Mouse (Mus musculus) hindbrain, postnatal 0 days (tissue): Measurements from ENCODE around the gene Dtnbp1. TPM values are rescaled to one million over a fixed set of nuclear protein-coding genes. Genes with fewer than 3 reads are reported as not detected.

Experiments used
- ATAC-seq: fragments of 200-750 bp; cut with Nextera tagmentation; 2 replicates; pipeline ENCODE4 v1.8.0; 2017; ENCODE audit warnings: mild to moderate bottlenecking, moderate TSS enrichment, moderate library complexity
- DNase-seq: peaks from one replicate; pipeline ENCODE4 v3.0.0-alpha.2; 2015; ENCODE audit warnings: low spot score
- H3K27ac ChIP-seq: fragments of 300-500 bp; sonication (generic); 2 replicates; pipeline ENCODE4 v1.5.1; 2014; ENCODE audit warnings: mild to moderate bottlenecking
- H3K27me3 ChIP-seq: fragments of 300-500 bp; sonication (generic); 2 replicates; pipeline ENCODE4 v1.6.1; 2014; ENCODE audit warnings: low read length, mixed read lengths; ENCODE audit not compliant: insufficient read depth
- H3K36me3 ChIP-seq: fragments of 300-500 bp; sonication (generic); 2 replicates; pipeline ENCODE4 v1.6.1; 2014; ENCODE audit warnings: low read length, mixed read lengths; ENCODE audit not compliant: insufficient read depth
- H3K4me1 ChIP-seq: fragments of 300-500 bp; sonication (generic); 2 replicates; pipeline ENCODE4 v1.6.1; 2014; ENCODE audit warnings: antibody characterized with exemption, low read length, mixed read lengths; ENCODE audit not compliant: insufficient read depth
- H3K4me2 ChIP-seq: fragments of 300-500 bp; sonication (generic); 2 replicates; pipeline ENCODE4 v1.6.1; 2014; ENCODE audit warnings: low read depth, mild to moderate bottlenecking, low read length, moderate library complexity, mixed read lengths
- H3K4me3 ChIP-seq: fragments of 300-500 bp; sonication (generic); 2 replicates; pipeline ENCODE4 v1.5.1; 2014; ENCODE audit warnings: low read length
- H3K9ac ChIP-seq: fragments of 300-500 bp; sonication (generic); replicated peaks from 2 replicates; pipeline ENCODE4 v1.6.1; 2014; ENCODE audit warnings: mild to moderate bottlenecking, low read length, moderate library complexity, mixed read lengths
- H3K9me3 ChIP-seq: fragments of 300-500 bp; sonication (generic); 2 replicates; pipeline ENCODE4 v1.6.1; 2016; ENCODE audit warnings: low read length, mixed read lengths
- CTCF ChIP-seq: IDR thresholded peaks from 2 replicates; pipeline ENCODE4 v1.5.1; 2016; ENCODE audit warnings: antibody characterized with exemption, control low read depth, low read depth
- WGBS: fragments of 180-500 bp; shearing (Covaris S2); extraction: QIAGEN DNeasy Blood & Tissue Kit; methylation state at CpG from one replicate; pipeline ENCODE4 v1.1.7; 2014; 5-methylcytosine and 5-hydroxymethylcytosine counted together
- polyA plus RNA-seq: library from polyadenylated mRNA; unstranded; fragments of >200 nt; fragmentation: Nextera tagmentation; extraction: Ambion mirVana; gene quantifications from 2 replicates; pipeline ENCODE4 v1.2.1, GENCODE M21; 2015
- total RNA-seq: library from RNA; depleted of rRNA; stranded (reverse); fragments of >200 nt; gene quantifications from 2 replicates; pipeline ENCODE4 v1.2.3, GENCODE M21; 2014

The Dtnbp1 gene
- total and polyA plus RNA-seq, 2 experiments from 2014 or later, result 90.7 to 127 TPM

GRCm38 (mm10) chr13:44991936-44992335 lies 10.0 kb downstream of the Dtnbp1 start:
- H3K9ac ChIP-seq, result no peak overlapping the region
- H3K36me3 ChIP-seq, result no peaks in the 10 kb centered on the region
- no peak for ATAC-seq
- no peak overlapping the region for H3K4me3 ChIP-seq
- TF ChIP-seq CTCF, result no peak
- H3K27ac ChIP-seq, result no peak overlapping the region
- no peaks in the 10 kb centered on the region for H3K9me3 ChIP-seq
- H3K4me2 ChIP-seq, result no peak overlapping the region
- 63% methylated on average over 4 of the region's 4 CpGs for WGBS
- no peaks in the 10 kb centered on the region for H3K27me3 ChIP-seq
- DNase-seq, result no peak
- no peaks in the 10 kb centered on the region for H3K4me1 ChIP-seq

- H3K27ac ChIP-seq, result no peak overlapping the region
- no peak for DNase-seq
- H3K36me3 ChIP-seq, result no peaks in the 10 kb centered on the region
- no peaks in the 10 kb centered on the region for H3K9me3 ChIP-seq
- 97% methylated on average over 7 of the region's 7 CpGs for WGBS
- no peaks in the 10 kb centered on the region for H3K27me3 ChIP-seq
- ATAC-seq, result no peak
- no peak overlapping the region for H3K4me3 ChIP-seq
- no peak overlapping the region for H3K4me2 ChIP-seq
- no peak for TF ChIP-seq CTCF
- no peak overlapping the region for H3K9ac ChIP-seq
- H3K4me1 ChIP-seq, result no peaks in the 10 kb centered on the region
Measured at GRCm38 (mm10) chr13:44990073-44990682, 11.8 kb downstream of the Dtnbp1 start.

GRCm38 (mm10) chr13:44986352-44986751 lies 15.6 kb downstream of the Dtnbp1 start:
- H3K9me3 ChIP-seq, result no peaks in the 10 kb centered on the region
- H3K4me2 ChIP-seq, result no peak overlapping the region
- no peaks in the 10 kb centered on the region for H3K36me3 ChIP-seq
- no peaks in the 10 kb centered on the region for H3K4me1 ChIP-seq
- DNase-seq (no peak), ATAC-seq (no peak)
- no peak for TF ChIP-seq CTCF
- 74% methylated on average over 2 of the region's 2 CpGs for WGBS
- no peak overlapping the region for H3K27ac ChIP-seq
- H3K4me3 ChIP-seq, result no peak overlapping the region
- H3K9ac ChIP-seq, result no peak overlapping the region
- H3K27me3 ChIP-seq, result no peaks in the 10 kb centered on the region

GRCm38 (mm10) chr13:44985321-44985720 lies 16.6 kb downstream of the Dtnbp1 start:
- H3K27me3 ChIP-seq, result no peaks in the 10 kb centered on the region
- H3K4me2 ChIP-seq, result no peak overlapping the region
- no peak overlapping the region for H3K4me3 ChIP-seq
- DNase-seq (no peak), ATAC-seq (no peak)
- H3K36me3 ChIP-seq, result no peaks in the 10 kb centered on the region
- no peaks in the 10 kb centered on the region for H3K9me3 ChIP-seq
- no peak overlapping the region for H3K9ac ChIP-seq
- 80% methylated on average over 2 of the region's 2 CpGs for WGBS
- H3K4me1 ChIP-seq, result no peaks in the 10 kb centered on the region
- TF ChIP-seq CTCF, result no peak
- H3K27ac ChIP-seq, result no peak overlapping the region

GRCm38 (mm10) chr13:44983635-44984401 lies 18.1 kb downstream of the Dtnbp1 start:
- Histone ChIP-seq H3K4me2 (no peak overlapping the region), H3K4me1 (no peaks in the 10 kb centered on the region), H3K4me3 (no peak overlapping the region), H3K27ac (no peak overlapping the region), H3K27me3 (no peaks in the 10 kb centered on the region), H3K36me3 (no peaks in the 10 kb centered on the region), H3K9ac (no peak overlapping the region), H3K9me3 (no peaks in the 10 kb centered on the region)
- no peak for DNase-seq
- 87% methylated on average over 5 of the region's 5 CpGs for WGBS
- no peak for ATAC-seq
- TF ChIP-seq CTCF, result no peak

GRCm38 (mm10) chr13:44982799-44983198 lies 19.1 kb downstream of the Dtnbp1 start:
- Histone ChIP-seq H3K27ac (no peak overlapping the region), H3K4me3 (no peak overlapping the region), H3K4me2 (no peak overlapping the region), H3K4me1 (no peaks in the 10 kb centered on the region), H3K9me3 (no peaks in the 10 kb centered on the region), H3K36me3 (no peaks in the 10 kb centered on the region; the same call in 1 of the 2 replicates), H3K9ac (no peak overlapping the region), H3K27me3 (no peaks in the 10 kb centered on the region)
- 76% methylated on average over 7 of the region's 7 CpGs for WGBS
- ATAC-seq (no peak), DNase-seq (no peak)
- no peak for TF ChIP-seq CTCF

- Histone ChIP-seq H3K27ac (no peak overlapping the region), H3K36me3 (no peaks in the 10 kb centered on the region; the same call in 1 of the 2 replicates), H3K9me3 (no peaks in the 10 kb centered on the region), H3K27me3 (no peaks in the 10 kb centered on the region), H3K9ac (no peak overlapping the region), H3K4me3 (no peak overlapping the region), H3K4me1 (no peaks in the 10 kb centered on the region), H3K4me2 (no peak overlapping the region)
- no peak for TF ChIP-seq CTCF
- 89% methylated on average over 7 of the region's 7 CpGs for WGBS
- ATAC-seq (no peak), DNase-seq (no peak)
Measured at GRCm38 (mm10) chr13:44979433-44979832, 22.5 kb downstream of the Dtnbp1 start.
